Mouse (Mus musculus): Measurements from ENCODE around the gene Mrln. TPM values are rescaled to one million over a fixed set of nuclear protein-coding genes. Genes with fewer than 3 reads are reported as not detected.
"Not testable (repeated sequence)": the region's sequence is repeated elsewhere in the genome, so short reads cannot be mapped to it uniquely, and the experiment has no call there.

Gene Mrln
- polyA plus RNA-seq, 1 experiment = 13.1 TPM

- no peak for DNase-seq
- no peak for TF ChIP-seq CTCF (IDR thresholded peaks at IDR 0.05; ENCODE audit: borderline replicate concordance, insufficient read depth, low read depth, low read length)
- no peak for TF ChIP-seq POLR2A (IDR thresholded peaks at IDR 0.05; ENCODE audit: borderline replicate concordance, insufficient read depth, low read length)
- Histone ChIP-seq H3K4me1 (ENCODE audit: control insufficient read depth, insufficient read depth, low read length) (no peaks in the 10 kb centered on the region), H3K27me3 (ENCODE audit: control insufficient read depth, insufficient read depth, low read length) (no peaks in the 10 kb centered on the region), H3K27ac (ENCODE audit: insufficient read depth, low read length) (no peak overlapping the region), H3K4me3 (replicated peaks; ENCODE audit: insufficient read depth, low read depth, low read length) (no peak overlapping the region)
- WGBS = 87% methylated on average over 2 of the region's 2 CpGs
Observed at GRCm38 (mm10) chr10:70197601-70198000, 6.9 kb upstream of the Mrln start.

- DNase-seq = no peak
- Histone ChIP-seq H3K27ac (ENCODE audit: insufficient read depth, low read length) (no peak overlapping the region), H3K4me3 (replicated peaks; ENCODE audit: insufficient read depth, low read depth, low read length) (no peak overlapping the region), H3K4me1 (ENCODE audit: control insufficient read depth, insufficient read depth, low read length) (no peaks in the 10 kb centered on the region), H3K27me3 (ENCODE audit: control insufficient read depth, insufficient read depth, low read length) (no peaks in the 10 kb centered on the region)
- no peak for TF ChIP-seq CTCF (IDR thresholded peaks at IDR 0.05; ENCODE audit: borderline replicate concordance, insufficient read depth, low read depth, low read length)
- no peak for TF ChIP-seq POLR2A (IDR thresholded peaks at IDR 0.05; ENCODE audit: borderline replicate concordance, insufficient read depth, low read length)
- 87% methylated on average over 6 of the region's 6 CpGs for WGBS
Observed at GRCm38 (mm10) chr10:70198012-70198411, 6.5 kb upstream of the Mrln start.

- 94% methylated on average over 7 of the region's 7 CpGs for WGBS
Observed at GRCm38 (mm10) chr10:70198951-70199463, 5.5 kb upstream of the Mrln start.

GRCm38 (mm10) chr10:70199466-70200210 lies 4.8 kb upstream of the Mrln start:
- H3K4me3 ChIP-seq (replicated peaks; ENCODE audit: insufficient read depth, low read depth, low read length) = no peak overlapping the region
- 94% methylated on average over 6 of the region's 6 CpGs for WGBS
- TF ChIP-seq CTCF (IDR thresholded peaks at IDR 0.05; ENCODE audit: borderline replicate concordance, insufficient read depth, low read depth, low read length) = no peak
- no peak for TF ChIP-seq POLR2A (IDR thresholded peaks at IDR 0.05; ENCODE audit: borderline replicate concordance, insufficient read depth, low read length)
- no peak overlapping the region for H3K27ac ChIP-seq (ENCODE audit: insufficient read depth, low read length)
- DNase-seq = no peak
- H3K4me1 ChIP-seq (ENCODE audit: control insufficient read depth, insufficient read depth, low read length) = no peaks in the 10 kb centered on the region; the same call in 1 of the 2 replicates
- no peaks in the 10 kb centered on the region for H3K27me3 ChIP-seq (ENCODE audit: control insufficient read depth, insufficient read depth, low read length)

More at GRCm38 (mm10) chr10:70198951-70199463, 5.5 kb upstream of the Mrln start:
- H3K27me3 ChIP-seq (ENCODE audit: control insufficient read depth, insufficient read depth, low read length) = no peaks in the 10 kb centered on the region
- H3K27ac ChIP-seq (ENCODE audit: insufficient read depth, low read length) = no peak overlapping the region
- no peak for TF ChIP-seq CTCF (IDR thresholded peaks at IDR 0.05; ENCODE audit: borderline replicate concordance, insufficient read depth, low read depth, low read length)
- TF ChIP-seq POLR2A (IDR thresholded peaks at IDR 0.05; ENCODE audit: borderline replicate concordance, insufficient read depth, low read length) = no peak
- H3K4me3 ChIP-seq (replicated peaks; ENCODE audit: insufficient read depth, low read depth, low read length) = no peak overlapping the region
- DNase-seq = no peak
- H3K4me1 ChIP-seq (ENCODE audit: control insufficient read depth, insufficient read depth, low read length) = no peaks in the 10 kb centered on the region; the same call in 1 of the 2 replicates

GRCm38 (mm10) chr10:70200889-70201500 lies 3.5 kb upstream of the Mrln start:
- no peak overlapping the region for H3K4me3 ChIP-seq (replicated peaks; ENCODE audit: insufficient read depth, low read depth, low read length)
- peaks cover 5% of the 10 kb centered on the region; the same call in 1 of the 2 replicates for H3K4me1 ChIP-seq (ENCODE audit: control insufficient read depth, insufficient read depth, low read length)
- no peak for DNase-seq
- TF ChIP-seq CTCF (IDR thresholded peaks at IDR 0.05; ENCODE audit: borderline replicate concordance, insufficient read depth, low read depth, low read length) (no peak), POLR2A (IDR thresholded peaks at IDR 0.05; ENCODE audit: borderline replicate concordance, insufficient read depth, low read length) (no peak)
- no peak overlapping the region for H3K27ac ChIP-seq (ENCODE audit: insufficient read depth, low read length)
- no peaks in the 10 kb centered on the region for H3K27me3 ChIP-seq (ENCODE audit: control insufficient read depth, insufficient read depth, low read length)
- 70% methylated on average over 12 of the region's 12 CpGs for WGBS

- no peak overlapping the region for H3K4me3 ChIP-seq (replicated peaks; ENCODE audit: insufficient read depth, low read depth, low read length)
- DNase-seq = no peak
- no peak overlapping the region for H3K27ac ChIP-seq (ENCODE audit: insufficient read depth, low read length)
- H3K27me3 ChIP-seq (ENCODE audit: control insufficient read depth, insufficient read depth, low read length) = no peaks in the 10 kb centered on the region
- H3K4me1 ChIP-seq (ENCODE audit: control insufficient read depth, insufficient read depth, low read length) = peaks cover 4% of the 10 kb centered on the region; the same call in 1 of the 2 replicates
- no peak for TF ChIP-seq POLR2A (IDR thresholded peaks at IDR 0.05; ENCODE audit: borderline replicate concordance, insufficient read depth, low read length)
- no peak for TF ChIP-seq CTCF (IDR thresholded peaks at IDR 0.05; ENCODE audit: borderline replicate concordance, insufficient read depth, low read depth, low read length)
- WGBS = 85% methylated on average over 9 of the region's 9 CpGs
Observed at GRCm38 (mm10) chr10:70211281-70211680, 6.8 kb downstream of the Mrln start.

GRCm38 (mm10) chr10:70220971-70221370 lies 16.5 kb downstream of the Mrln start:
- H3K27me3 ChIP-seq (ENCODE audit: control insufficient read depth, insufficient read depth, low read length) = no peaks in the 10 kb centered on the region
- no peaks in the 10 kb centered on the region for H3K4me1 ChIP-seq (ENCODE audit: control insufficient read depth, insufficient read depth, low read length)
- WGBS = 69% methylated on average over 5 of the region's 5 CpGs
- no peak overlapping the region for H3K27ac ChIP-seq (ENCODE audit: insufficient read depth, low read length)
- H3K4me3 ChIP-seq (replicated peaks; ENCODE audit: insufficient read depth, low read depth, low read length) = no peak overlapping the region
- TF ChIP-seq POLR2A (IDR thresholded peaks at IDR 0.05; ENCODE audit: borderline replicate concordance, insufficient read depth, low read length) (no peak), CTCF (IDR thresholded peaks at IDR 0.05; ENCODE audit: borderline replicate concordance, insufficient read depth, low read depth, low read length) (no peak)
- DNase-seq = no peak

GRCm38 (mm10) chr10:70222231-70222630 lies 17.8 kb downstream of the Mrln start:
- DNase-seq; H3K27ac ChIP-seq (ENCODE audit: insufficient read depth, low read length); H3K4me3 ChIP-seq (replicated peaks; ENCODE audit: insufficient read depth, low read depth, low read length); H3K4me1 ChIP-seq (ENCODE audit: control insufficient read depth, insufficient read depth, low read length); H3K27me3 ChIP-seq (ENCODE audit: control insufficient read depth, insufficient read depth, low read length): not testable (repeated sequence)
- 96% methylated on average over 8 of the region's 8 CpGs for WGBS
